Mouse (Mus musculus) induced T-regulatory cell, adult 2 months (primary cell): ENCODE data around the gene Pate1.

Experiments used
- DNase-seq: peaks from one replicate; pipeline ENCODE4 v3.0.0-alpha.2; 2012; ENCODE audit warnings: low read depth

Gene Pate1

GRCm38 (mm10) chr9:35687013-35687412, at the start of gene Pate1:
Gene Pate1, minus strand, starts transcription at chr9:35687390.
- DNase-seq = no peak

GRCm38 (mm10) chr9:35707265-35707664, 20.1 kb upstream of the Pate1 start:
- DNase-seq = peak; percentile 2

GRCm38 (mm10) chr9:35691924-35692323, 4.7 kb upstream of the Pate1 start:
- DNase-seq = no peak

GRCm38 (mm10) chr9:35673557-35673956, 13.6 kb downstream of the Pate1 start:
- no peak for DNase-seq

GRCm38 (mm10) chr9:35648102-35648501, 39.1 kb downstream of the Pate1 start, which contains the start of gene Pate3:
Gene Pate3, minus strand, starts transcription at chr9:35648202.
- DNase-seq = no peak
